Mouse (Mus musculus) gastrocnemius, adult 2 months (tissue): ENCODE data around the gene Zfp941. TPM values are rescaled to one million over a fixed set of nuclear protein-coding genes. Genes with fewer than 3 reads are reported as not detected.

Source experiments
- DNase-seq: peaks from one replicate; pipeline ENCODE4 v3.0.0; 2022
- H3K27ac ChIP-seq: fragments of 200-600 bp; 2 replicates; pipeline ENCODE4 v1.8.1; 2022; ENCODE audit warnings: mild to moderate bottlenecking
- H3K4me3 ChIP-seq: fragments of 200-600 bp; 2 replicates; pipeline ENCODE4 v1.8.1; 2022; ENCODE audit warnings: mild to moderate bottlenecking, moderate library complexity
- CTCF ChIP-seq: fragments of 200-600 bp; IDR thresholded peaks from 2 replicates; pipeline ENCODE4 v1.8.1; 2022; ENCODE audit warnings: antibody characterized with exemption, mild to moderate bottlenecking, moderate library complexity
- intact Hi-C: fragments of 180-260 bp; cut with DNase I; formaldehyde crosslinking; loops from one replicate; pipeline ENCODE4 v1.15.1; 2025
- long read RNA-seq, 2 experiments: library from polyadenylated mRNA; stranded (forward); transcript quantifications; one replicate each; pipeline ENCODE4 v2.0.0; 2021
- total RNA-seq, 2 experiments: library from RNA; stranded (reverse); gene quantifications; 2 replicates each; pipeline ENCODE4 v1.2.3; 2021

The Zfp941 gene
- total RNA-seq: not detected
- long read RNA-seq, experiment 1: 0 reads
- long read RNA-seq, experiment 2: 0 reads

GRCm38 (mm10) chr7:140821653-140822329 is at the start of gene Zfp941:
Gene Zfp941 (minus strand): TSS chr7:140822178.
- Histone ChIP-seq H3K4me3 (peak within 1 kb of the TSS; percentile 50), H3K27ac (no peak within 1 kb of the TSS)
- no peak for TF ChIP-seq CTCF
- intact Hi-C loops: no loop called here
- no peak for DNase-seq

GRCm38 (mm10) chr7:140864761-140865160 is 42.8 kb upstream of the Zfp941 start:
- TF ChIP-seq CTCF: no peak
- intact Hi-C loops: no loop called here
- Histone ChIP-seq H3K27ac (no peak overlapping the region), H3K4me3 (no peak overlapping the region)
- DNase-seq: no peak

DNA sequence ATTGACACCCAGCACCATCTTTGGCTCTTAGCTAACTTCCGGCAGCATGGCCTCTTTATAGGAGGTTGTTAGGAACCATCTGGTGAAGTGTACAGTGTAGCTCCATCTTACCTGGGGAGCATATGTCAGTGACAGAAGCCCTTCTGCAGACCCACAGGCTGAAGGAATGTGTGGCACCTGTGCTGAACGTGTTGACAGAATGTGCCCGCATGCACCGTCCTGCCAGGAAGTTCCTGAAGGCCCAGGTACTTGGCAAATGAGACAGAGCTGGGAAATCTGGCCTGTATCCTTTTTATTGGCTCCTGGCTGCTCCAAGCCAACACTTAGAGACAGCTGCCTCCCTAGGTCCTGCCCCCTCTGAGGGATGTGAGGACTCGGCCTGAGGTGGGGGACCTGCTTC is 38.8 kb upstream of the Zfp941 start:
- Histone ChIP-seq H3K27ac (no peak overlapping the region), H3K4me3 (no peak overlapping the region)
- TF ChIP-seq CTCF: no peak
- DNase-seq: no peak
- intact Hi-C loops: no loop called here

- Histone ChIP-seq H3K27ac (no peak overlapping the region), H3K4me3 (no peak overlapping the region)
- intact Hi-C loops: no loop called here
- TF ChIP-seq CTCF: no peak
- peak; percentile 6 for DNase-seq
These were observed 38.0 kb upstream of the Zfp941 start for GRCm38 (mm10) chr7:140859997-140860396.

GRCm38 (mm10) chr7:140858746-140859145 is 36.8 kb upstream of the Zfp941 start:
- H3K27ac ChIP-seq: no peak overlapping the region
- DNase-seq: no peak
- no peak for TF ChIP-seq CTCF
- intact Hi-C loops: no loop called here
- H3K4me3 ChIP-seq: peak overlapping the region; percentile 96

DNA sequence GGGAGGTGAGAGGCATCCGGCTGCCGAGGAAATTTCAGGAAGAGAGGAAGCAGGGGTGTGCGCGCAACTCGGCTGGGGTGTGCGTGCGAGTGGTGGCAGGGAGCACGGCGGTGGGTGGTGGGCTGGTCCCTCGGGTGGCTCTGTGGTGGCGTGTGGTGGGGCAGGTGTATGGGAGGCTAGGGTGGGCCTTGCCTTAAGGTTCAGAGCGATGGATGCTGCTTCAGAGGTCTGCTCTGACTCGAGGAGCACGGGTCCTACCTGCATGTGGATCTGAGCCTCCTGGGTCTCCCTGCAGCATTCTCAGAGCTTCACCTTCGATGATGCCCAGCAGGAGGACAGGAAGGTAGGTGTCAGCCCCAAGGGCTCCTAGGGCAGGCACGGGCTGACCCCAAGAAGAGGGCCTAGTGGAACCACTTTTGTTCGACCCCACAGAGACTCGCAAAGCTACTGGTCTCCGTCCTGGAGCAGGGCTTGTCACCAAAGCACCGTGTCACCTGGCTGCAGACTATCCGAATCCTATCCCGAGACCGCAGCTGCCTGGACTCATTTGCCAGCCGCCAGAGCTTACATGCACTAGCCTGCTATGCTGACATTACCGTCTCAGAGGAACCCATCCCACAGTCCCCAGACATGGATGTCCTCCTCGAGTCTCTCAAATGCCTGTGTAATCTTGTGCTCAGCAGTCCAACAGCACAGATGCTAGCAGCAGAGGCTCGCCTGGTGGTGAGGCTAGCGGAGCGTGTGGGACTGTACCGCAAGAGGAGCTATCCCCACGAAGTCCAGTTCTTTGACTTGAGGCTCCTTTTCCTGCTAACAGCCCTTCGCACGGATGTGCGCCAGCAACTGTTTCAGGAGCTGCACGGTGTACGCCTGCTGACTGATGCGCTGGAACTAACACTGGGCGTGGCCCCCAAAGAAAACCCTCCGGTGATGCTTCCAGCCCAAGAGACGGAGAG is 35.9 kb upstream of the Zfp941 start, which contains the start of gene Bet1l:
Bet1l (minus strand) TSS at position 28 of the 956 bp plus-strand sequence.
- Histone ChIP-seq H3K27ac (peak within 1 kb of the TSS; percentile 99), H3K4me3 (peak within 1 kb of the TSS; percentile 96)
- intact Hi-C loops: loop anchor here (2.0 kb wide), 2 partner anchors 23 to 45 kb away; partner anchors contain the start of gene Psmd13
- DNase-seq: no peak
- TF ChIP-seq CTCF: no peak

- H3K4me3 ChIP-seq: peak within 1 kb of the TSS; percentile 96
- no peak for TF ChIP-seq CTCF
- peak; percentile 95 for DNase-seq
- intact Hi-C loops: loop anchor here (2.0 kb wide), 2 partner anchors 24 to 46 kb away; partner anchors contain the start of gene Psmd13
- H3K27ac ChIP-seq: peak within 1 kb of the TSS; percentile 99
These were observed 35.0 kb upstream of the Zfp941 start, which contains the start of gene Ric8a for GRCm38 (mm10) chr7:140856785-140857549. Gene Ric8a (plus strand): TSS chr7:140856957.

DNA sequence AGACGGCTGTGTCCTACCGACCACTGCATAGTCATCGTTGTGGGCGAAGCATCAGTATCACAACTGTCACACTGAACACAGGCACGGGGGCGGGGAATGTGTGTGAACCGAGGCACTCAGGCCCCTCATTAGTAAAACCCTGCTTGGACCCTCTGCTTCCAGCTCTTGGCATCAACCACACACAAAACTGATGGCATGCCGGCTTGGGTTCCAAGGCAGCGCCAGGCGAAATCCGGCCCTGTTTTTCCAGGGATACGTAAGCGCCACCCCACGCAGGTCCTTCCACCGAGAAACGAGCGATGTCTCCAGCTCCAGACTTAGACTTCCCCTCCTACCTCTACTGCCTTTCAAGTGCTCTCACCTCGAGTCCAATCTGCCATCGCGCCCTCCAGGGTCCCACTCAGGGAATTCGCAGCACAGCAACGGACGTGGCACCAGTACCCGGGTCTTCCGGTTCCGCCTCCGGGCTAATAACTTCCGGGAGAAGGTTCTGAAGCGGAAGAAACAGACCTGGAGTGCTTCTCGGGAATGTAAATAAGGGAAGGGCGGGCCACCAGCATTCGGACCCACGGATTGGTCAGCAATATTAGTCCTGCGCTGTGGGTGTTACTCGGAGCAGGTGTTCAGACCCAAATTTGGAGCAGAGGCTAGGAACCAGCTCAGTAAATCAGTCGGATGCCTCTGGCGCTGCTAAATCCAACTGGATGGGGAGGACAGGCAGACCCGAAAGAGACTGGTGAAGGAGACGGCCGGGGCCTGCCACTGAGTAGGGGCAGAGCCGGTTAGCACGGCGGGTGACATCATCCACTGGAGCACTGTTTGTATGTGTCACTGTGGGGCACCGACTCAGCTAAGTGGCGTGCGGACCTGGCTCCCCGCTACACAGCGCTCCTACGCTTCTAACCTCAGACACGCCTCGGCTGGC is 34.1 kb upstream of the Zfp941 start, which contains the start of gene Gm45785:
Gm45785 (minus strand) TSS at position 472 of the 925 bp plus-strand sequence.
- Histone ChIP-seq H3K4me3 (peak within 1 kb of the TSS; percentile 96), H3K27ac (peak within 1 kb of the TSS; percentile 99)
- no peak for TF ChIP-seq CTCF
- DNase-seq: peak; percentile 91
- intact Hi-C loops: loop anchor here (2.0 kb wide), 2 partner anchors 25 to 47 kb away; partner anchors contain the start of gene Psmd13

- no peak for DNase-seq
- no peak for TF ChIP-seq CTCF
- H3K27ac ChIP-seq: peak overlapping the region; percentile 99
- H3K4me3 ChIP-seq: peak overlapping the region; percentile 96
- intact Hi-C loops: no loop called here
These were observed 33.2 kb upstream of the Zfp941 start for GRCm38 (mm10) chr7:140855181-140855580.

- Histone ChIP-seq H3K4me3 (peak overlapping the region; percentile 96), H3K27ac (no peak overlapping the region)
These were observed 32.5 kb upstream of the Zfp941 start for GRCm38 (mm10) chr7:140854483-140854882.

GRCm38 (mm10) chr7:140853386-140853785 is 31.4 kb upstream of the Zfp941 start:
- H3K4me3 ChIP-seq: no peak overlapping the region
- intact Hi-C loops: no loop called here

More at GRCm38 (mm10) chr7:140854483-140854882, 32.5 kb upstream of the Zfp941 start:
- intact Hi-C loops: no loop called here
- TF ChIP-seq CTCF: no peak
- DNase-seq: peak; percentile 10

More at GRCm38 (mm10) chr7:140853386-140853785, 31.4 kb upstream of the Zfp941 start:
- TF ChIP-seq CTCF: no peak
- DNase-seq: peak; percentile 19
- no peak overlapping the region for H3K27ac ChIP-seq
